Mouse (Mus musculus) layer of hippocampus, adult 9-11 months (tissue): ENCODE measurements at regions not wholly inside any gene's neighbourhood (a gene's known extent, or its start where the extent isn't known, plus 50 kb on each side); places are given as distances from the start of the nearest gene placed in this dataset.
A peak's percentile ranks its signal among the peaks of the same experiment; 100 is the strongest.

Source experiments
- DNase-seq: peaks from one replicate; pipeline ENCODE4 v3.0.0; 2022

DNA sequence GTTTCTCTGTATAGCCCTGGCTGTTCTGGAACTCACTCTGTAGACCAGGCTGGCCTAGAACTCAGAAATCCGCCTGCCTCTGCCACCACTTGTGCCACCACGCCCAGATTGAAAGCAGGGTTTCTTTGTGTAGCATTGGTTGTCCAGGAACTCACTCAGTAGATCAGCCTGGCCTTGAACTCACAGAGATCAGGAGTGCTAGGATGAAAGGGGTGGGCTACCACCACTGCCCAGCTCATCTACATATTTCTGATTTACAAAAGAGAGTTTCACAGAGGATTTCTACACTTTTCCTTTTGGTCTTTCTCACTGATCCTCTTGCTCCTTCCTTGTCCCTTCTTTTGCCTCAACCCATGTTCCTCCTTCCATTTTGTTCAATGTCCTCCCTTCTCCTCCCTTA is 53.1 kb upstream of the Lbx1 start:
- no peak for DNase-seq

DNA sequence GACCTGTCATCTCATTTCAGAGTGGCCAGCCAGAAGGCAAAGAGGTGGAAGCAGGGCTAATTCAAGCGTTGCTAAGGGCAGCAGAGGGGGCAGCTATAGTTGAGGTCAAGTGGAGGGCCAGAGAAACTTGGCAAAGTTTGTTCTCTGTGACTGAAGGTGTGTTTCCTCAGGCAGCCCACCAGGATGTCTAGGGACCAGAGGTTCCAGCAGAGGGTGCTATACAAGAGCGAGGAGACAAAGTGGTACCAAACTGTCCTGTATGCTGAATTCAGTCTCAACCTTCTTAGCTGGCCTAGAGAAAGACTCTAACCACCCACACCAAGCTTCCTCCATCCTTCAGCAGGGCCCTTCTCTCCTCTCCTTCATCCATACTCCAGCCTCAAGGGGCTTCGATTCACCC is 62.2 kb upstream of the Lbx1 start:
- DNase-seq = no peak

DNA sequence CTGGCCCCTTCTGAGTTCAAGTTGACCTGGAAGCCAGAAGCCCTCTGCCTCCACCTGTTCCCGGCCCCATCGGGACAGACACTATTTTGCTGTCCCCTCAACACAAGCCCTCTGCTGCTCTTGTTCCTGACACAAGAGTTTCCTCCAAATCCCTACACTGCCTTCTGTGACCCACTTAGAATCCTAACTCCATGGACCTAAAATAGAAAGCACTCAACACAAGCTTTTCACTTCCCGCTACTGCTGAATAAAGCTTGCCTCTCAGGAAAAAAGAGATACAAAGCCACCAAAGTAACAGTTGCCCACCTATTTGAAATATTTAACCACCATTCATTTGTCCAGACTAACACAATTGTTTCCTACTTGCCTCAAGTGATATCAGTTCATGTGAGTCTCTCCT is 63.7 kb upstream of the Lbx1 start:
- no peak for DNase-seq

DNA sequence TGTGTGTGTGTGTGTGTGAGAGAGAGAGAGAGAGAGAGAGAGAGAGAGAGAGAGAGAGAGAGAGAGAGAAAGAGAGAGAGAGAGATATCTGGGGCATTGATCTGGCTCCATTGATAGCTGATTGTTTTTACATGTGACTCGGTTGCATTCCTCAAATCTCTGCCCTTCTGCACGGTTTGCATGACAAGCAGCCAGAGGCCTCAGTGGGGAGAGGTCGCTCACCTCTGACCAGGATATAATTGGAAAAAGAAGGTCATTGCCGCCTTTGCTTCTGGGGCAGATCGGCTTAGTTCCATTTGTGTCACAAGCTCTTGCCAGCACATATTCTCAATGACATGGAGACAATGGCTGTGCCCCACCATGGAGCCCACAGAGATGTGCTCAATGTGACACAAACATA is 63.8 kb upstream of the Btrc start:
- DNase-seq = no peak

DNA sequence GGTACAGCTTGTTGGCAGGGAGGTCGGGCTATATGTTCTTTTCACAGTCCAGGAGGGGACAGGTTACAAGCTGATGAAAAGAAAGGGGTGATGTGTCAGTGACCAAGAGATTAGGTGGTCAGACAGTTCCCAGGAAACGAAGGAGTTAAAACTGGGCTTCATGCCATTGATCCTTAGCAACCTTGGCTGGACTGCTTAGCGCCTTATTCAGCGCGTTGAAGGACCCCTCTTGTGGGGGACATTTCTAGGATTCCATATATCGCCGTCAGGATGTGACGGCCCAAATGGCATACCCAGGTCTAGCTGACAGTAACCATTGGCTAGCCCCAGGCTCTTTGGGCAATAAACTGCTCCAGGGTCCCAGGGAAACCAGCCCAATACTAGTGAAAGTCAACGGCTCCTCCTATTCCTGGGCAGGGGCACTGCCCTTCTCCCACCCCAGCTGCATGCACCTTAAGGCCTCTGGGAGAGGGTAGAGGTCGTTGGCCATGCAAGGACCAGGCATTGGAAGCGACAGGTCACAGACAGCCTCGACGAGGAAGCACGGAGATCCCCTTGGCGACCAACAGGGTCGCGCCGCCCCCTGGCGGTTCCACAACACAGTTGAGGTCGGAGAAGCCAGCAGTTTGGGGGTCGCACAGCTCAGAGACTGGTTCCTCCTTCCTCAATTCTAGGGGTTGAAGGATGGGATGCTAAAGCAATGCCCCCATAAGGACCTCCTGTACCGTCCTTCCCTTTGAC is 62.7 kb upstream of the Btrc start:
- DNase-seq = peak; percentile 42

DNA sequence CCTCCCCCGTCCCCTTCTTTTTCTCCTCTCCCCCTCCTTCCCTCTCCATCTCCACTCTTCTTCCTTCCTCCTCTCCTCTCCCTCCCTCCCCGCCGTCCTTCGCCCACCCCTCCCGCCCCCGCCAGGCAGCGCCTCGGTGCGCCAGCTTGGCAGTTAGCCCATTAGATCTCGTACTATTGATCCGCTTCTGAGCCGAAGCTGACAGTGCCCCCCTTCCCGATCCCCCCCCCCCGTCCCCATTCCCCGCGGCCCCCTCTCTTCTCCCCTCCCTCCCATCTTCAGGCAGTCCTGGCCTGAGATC is 62.2 kb upstream of the Btrc start:
- peak; percentile 18 for DNase-seq

DNA sequence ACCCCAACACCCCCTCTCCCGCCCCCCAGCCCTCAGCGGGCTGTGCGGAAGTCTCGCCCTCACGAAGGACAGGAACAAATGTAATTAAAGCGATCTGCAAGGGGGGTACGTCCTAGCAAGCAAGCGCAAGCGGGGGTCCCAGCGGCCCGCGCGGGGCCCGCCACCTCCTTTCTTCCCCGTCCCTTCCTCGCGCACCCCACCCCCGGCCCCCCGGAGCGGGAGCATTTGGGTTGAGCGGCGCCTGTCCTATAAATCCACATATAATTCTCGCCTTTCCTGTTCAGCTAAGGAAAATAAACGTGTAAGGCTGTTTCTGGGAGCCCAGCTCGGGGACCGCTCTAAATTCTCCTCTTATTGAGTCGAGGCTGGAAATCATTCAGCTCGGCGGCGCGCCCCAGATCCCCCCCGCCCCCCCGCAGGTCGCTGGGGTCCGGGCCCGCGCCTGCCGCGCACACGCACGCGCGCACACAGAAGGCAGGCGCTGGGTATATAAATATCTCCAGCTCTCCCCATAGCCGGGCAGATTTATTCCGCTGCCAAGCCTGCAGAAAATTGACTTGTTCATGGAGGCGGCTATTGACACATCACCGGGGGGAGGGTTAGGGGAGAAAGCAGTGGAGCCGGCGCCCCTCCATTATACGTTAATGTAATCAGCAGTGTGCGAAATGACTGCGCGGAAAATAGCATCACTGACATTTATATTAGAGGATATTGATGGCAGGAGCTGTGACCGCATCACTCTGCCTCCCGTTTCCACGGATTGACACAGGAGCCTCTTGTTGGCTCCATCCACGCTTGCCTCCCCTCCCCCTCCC is 61.6 kb upstream of the Btrc start:
- DNase-seq = peak; percentile 88

DNA sequence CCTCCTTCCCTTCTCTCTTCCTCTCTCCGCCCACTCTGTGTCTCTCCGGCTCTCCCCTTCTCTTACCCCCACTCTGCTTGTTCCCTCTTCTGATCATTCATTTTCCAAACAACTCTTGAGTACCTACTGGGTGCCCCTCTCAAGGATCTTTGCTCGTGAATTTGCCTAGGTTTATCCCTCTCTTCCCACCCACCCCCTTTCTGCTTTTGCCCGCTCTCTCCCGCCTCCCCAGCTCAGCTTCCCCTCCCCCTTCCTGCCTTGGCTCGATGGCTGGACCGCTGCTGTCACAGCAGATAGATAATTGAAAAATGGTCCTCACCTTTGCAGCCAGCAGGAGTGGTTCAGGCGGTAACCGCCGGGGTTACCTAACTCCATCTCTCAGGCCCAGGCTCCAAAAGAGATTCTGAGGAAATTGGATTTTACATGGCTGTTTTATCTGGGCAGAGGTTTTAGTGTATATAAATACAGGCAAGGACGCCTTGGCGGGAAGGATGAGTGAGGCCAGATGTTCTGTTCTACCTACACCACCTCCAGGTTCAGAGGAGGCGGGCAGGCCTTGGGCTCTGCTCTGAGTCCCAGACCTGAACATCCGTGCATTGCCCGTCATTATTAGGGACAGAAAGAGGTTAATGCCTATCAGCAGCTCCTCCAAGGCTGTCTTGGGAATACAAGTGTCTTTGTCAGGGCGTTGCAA is 60.8 kb upstream of the Btrc start:
- no peak for DNase-seq

DNA sequence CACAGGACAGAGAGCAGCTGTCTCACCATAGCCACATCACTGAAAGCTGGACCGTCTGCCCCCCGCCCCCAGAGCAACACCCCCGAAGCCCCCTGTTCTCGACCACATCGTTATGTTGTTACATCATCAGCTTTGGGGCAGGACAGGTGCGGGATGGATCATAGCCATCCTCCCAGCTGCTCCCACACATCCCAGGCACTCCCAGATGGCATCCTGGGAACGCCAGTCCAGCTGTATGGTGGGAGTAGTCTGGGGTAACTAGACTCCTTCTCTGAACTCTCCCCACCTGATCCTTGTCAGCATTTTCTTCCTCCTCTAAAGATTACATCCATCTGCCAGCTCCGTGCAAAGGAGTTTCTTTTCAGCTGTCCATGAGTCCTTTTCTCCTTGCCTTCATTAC is 59.0 kb upstream of the Btrc start:
- peak; percentile 54 for DNase-seq

DNA sequence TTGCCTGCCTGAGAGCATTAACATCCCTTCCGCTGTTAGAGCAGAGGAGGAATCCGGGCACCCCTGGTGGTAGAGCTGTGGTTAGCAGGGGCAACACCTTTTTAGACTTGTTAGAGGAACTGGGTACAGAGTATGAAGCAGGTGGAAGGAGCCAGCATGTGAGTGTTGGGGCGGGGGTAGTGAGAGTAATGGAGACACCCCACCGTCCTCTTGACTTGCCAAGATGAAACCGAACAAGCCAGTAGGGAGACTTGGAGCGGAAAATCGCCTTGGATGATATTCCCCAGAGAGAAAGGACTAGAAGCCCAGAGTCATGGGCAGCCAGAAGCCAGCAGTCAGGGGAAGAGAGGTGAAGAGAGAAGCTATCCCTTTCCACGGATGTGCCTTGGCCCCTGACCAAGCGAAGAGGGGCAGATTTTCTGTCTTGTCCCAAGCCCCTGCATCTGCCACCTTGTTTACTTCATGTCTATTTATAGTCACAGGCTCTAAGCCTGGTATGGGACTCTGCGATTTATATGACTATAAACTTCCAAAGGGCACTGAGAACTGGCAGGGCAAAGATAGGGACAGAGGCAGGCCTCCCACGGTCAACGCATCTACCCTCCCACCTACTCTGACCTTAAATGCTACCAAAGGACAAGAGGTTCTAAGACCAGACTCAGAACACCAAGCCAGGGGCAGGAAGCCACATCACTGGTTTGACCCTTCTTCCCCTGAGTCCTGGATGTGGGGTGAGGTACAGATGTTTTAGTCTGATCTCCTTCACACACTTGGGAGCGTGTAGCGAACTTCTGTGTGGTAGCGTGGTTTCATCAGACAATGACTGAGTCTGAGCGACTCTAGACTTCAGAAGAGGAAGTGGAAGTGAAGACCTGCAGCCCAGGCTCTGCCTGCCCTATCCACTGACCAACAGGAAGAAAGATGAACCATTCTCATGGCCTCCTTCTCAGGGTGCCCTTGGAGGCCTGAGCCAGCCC is 55.9 kb upstream of the Btrc start:
- DNase-seq = no peak

DNA sequence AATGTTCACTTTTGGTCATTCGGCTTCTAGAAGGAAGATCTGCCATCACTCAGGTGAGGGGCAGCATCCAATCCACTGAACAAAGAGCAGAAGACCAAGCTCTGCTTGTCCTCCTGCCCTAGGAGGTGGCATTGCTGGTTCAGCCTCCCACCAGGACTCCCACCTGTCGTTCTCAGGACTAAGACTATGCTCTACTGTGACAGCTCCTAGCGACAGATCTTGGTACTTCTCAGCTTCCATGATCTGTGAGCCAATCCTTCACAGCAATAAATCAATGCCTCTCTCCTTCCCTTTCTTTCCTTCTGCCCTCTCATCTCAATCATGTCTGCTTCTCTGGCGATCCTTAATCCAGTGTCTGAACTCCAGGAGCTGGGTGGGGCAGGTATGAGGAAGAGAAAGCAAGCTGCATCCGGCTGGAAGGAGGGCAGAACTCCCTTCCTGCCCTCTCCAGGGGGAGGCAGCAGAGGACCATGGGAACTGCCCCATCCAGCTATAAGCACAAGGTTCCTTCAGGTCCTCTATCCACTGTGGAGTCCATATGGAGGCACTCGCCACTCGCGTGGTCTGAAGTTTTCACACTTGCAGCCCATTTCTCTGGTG is 54.8 kb upstream of the Btrc start:
- no peak for DNase-seq

DNA sequence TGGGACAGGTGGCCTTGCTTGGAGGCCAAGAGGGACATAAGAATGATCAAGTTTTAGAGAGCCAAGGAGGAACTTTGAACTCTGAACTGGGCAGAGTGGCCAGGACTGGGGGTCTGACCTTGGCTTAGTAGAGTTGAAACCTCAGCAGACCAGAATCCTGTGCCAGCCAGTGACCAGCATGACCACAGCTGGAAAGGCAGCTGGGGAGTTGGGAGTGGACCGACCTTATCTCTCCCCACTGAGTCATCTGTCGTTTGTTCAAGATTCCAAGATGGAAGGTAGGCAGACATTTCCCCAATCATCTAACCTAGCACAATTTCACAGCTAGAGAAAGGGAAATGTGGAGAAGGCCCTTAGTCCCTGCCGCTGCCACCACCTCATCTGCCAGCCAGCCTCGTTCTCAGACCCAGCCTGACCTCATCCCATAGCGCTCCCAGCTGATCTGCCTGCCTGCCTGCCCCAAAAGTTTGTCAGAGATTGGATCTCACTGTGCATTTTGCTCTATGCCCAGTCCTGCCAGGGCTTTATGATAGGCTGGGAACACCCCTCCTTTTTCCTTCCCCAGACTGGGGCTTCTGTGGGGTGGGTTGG is 53.1 kb upstream of the Btrc start:
- no peak for DNase-seq

DNA sequence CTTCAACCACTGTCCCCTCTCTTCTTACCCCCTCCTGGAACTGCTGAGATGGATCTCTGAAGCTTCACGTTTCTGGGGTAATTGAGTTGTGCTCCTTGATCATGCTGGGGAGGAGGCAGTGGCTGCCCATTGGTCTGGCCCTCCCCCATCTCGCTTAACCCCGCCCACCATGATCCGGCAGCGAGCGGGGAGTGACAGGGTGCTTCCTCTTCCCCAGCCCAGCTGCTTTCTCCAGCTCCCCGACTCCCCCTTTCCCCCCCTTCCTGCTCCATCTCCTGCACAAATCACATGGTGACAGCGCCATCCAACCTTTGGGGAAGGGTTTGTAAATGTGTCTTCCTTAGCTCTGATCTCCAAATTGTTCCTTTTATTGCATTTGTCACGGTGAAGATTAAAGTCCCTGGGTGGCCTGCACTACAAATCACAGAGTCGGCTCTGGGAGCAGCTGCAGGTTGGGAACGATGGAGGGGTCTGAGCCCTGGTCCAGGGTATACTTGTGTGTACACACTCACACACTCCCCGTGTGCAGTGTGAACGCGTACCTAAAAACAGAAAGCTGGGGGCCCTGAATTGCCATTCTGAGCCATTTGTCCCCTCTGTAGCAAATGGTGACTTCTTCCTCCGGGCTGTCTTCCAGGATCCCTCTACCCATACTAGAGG is 52.5 kb upstream of the Btrc start:
- peak; percentile 68 for DNase-seq

DNA sequence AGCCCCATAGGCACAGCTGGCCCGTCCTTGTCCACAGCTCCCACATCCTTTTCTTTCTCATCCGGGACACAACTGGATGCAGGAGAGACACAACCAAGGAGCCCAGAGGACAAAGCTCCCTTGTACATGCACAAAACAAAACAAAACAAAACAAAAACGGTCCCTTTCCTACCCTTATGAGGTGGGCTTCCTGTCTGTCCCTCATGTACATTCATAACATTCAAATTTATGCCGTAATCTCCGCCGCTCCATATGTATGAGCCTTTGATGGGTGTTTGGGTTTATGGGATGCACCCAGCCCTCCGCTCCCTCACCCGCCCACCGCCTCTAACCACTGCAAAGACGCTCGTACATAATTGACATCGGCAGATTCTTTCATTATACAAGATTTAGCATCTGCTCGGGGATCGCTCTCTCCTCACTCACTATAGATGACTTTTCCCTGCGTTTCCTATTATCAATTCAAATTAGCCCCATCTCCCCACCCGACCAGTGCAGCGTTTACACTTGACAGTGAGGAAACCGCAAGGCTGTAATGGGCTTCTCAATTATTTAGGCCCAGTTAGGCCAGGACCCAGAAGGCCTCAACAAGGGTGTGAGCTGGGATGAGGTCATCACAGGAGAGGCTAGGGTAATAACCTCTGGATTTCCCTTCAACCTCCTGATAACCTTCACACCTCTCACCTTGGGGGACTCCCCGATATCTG is 51.5 kb upstream of the Btrc start:
- no peak for DNase-seq

DNA sequence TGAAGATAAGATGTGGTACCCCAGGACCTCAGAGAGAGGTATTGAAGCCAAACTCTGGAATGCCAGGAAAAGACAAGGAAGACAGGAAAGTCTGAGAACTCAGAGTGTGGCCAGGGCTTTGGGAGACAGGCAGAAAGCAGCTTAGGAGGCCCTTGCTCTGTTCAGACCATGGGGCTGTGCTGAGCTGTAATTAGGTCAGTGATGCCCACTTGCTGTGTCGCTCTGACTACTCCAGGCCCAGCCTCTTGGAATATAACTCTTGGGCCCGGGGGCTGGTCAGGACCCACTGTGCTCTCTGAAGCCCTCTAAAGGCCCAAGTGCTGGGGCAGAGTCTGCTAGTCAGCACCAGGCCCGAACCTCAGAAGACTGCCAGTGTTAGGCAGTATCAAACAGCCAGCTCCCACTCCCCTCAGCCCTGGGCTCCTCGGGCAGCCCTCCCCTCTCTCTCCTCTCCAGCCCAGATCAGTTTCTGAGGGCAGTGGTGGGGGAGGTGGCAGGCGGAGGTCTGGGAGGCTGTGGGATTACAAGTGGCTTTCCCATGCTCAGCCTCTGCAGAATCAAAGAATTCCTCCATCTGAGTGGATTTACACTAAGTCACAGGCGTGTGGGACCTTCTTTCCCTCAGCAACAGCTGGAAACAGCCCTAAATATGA is 50.7 kb upstream of the Btrc start:
- DNase-seq = no peak
